Mouse (Mus musculus): Measurements from ENCODE around the gene Dirc2.

- TF ChIP-seq CTCF (conservative IDR thresholded peaks at IDR 0.05; ENCODE audit: insufficient read depth, insufficient read length, low read depth, low read length) (peak; percentile 33; the same call in 1 of the 2 replicates), POLR2A (IDR thresholded peaks at IDR 0.05; ENCODE audit: low read depth, low read length) (no peak)
These were observed 52.9 kb downstream of the Dirc2 start for GRCm38 (mm10) chr16:35716257-35716656.
